Mouse (Mus musculus) CH12.LX (cell line): ENCODE measurements at regions not wholly inside any gene's neighbourhood (a gene's known extent, or its start where the extent isn't known, plus 50 kb on each side); places are given as distances from the start of the nearest gene placed in this dataset.

ENCODE experiments used
- DNase-seq: peaks from one replicate; pipeline ENCODE4 v3.0.0-alpha.2; 2013; ENCODE audit errors: extremely low read depth
- H3K27ac ChIP-seq: 2 replicates; pipeline ENCODE4 v1.5.1; 2012; ENCODE audit warnings: low read depth, mild to moderate bottlenecking, control low read depth, moderate library complexity; ENCODE audit not compliant: insufficient read depth
- H3K27me3 ChIP-seq: replicated peaks from 2 replicates; pipeline ENCODE3; 2012; ENCODE audit warnings: inconsistent platforms
- H3K36me3 ChIP-seq, 2 experiments: replicated peaks in 1 of 2; 2 replicates each; pipeline versions ENCODE3 to v1.6.1; 2012; ENCODE audit warnings: inconsistent platforms in 1 of 2, low read length in 1 of 2, mild to moderate bottlenecking in 1 of 2, mixed read lengths in 1 of 2, moderate library complexity in 1 of 2; ENCODE audit not compliant: control insufficient read depth in 1 of 2, insufficient read depth in 1 of 2
- H3K4me1 ChIP-seq, 2 experiments: 2 replicates each; pipeline ENCODE4 v1.6.1; 2012; ENCODE audit warnings: inconsistent platforms in 1 of 2, moderate library complexity in 1 of 2; ENCODE audit not compliant: insufficient read depth in 2 of 2, control insufficient read depth in 1 of 2
- H3K4me2 ChIP-seq: 2 replicates; pipeline ENCODE4 v1.6.1; 2012; ENCODE audit warnings: low read depth, mild to moderate bottlenecking, control low read depth; ENCODE audit not compliant: poor library complexity, insufficient read depth, severe bottlenecking
- H3K4me3 ChIP-seq, 3 experiments: fragments of 150-350 bp in 1 of 3; sonication (generic) in 1 of 3; replicated peaks in 1 of 3; 2 replicates each; pipeline versions ENCODE3 to v1.5.1; 2011 to 2012; ENCODE audit warnings: low read depth in 2 of 3, low read length in 2 of 3, mild to moderate bottlenecking in 2 of 3, moderate library complexity in 2 of 3, control low read depth in 1 of 3, improper control_type of control experiment in 1 of 3, inconsistent platforms in 1 of 3, mixed read lengths in 1 of 3; ENCODE audit not compliant: poor library complexity in 1 of 3
- H3K79me2 ChIP-seq: replicated peaks from 2 replicates; pipeline ENCODE4 v1.6.1; 2012; ENCODE audit warnings: mild to moderate bottlenecking, moderate library complexity; ENCODE audit not compliant: control insufficient read depth, poor library complexity, insufficient read depth, severe bottlenecking; ENCODE audit errors: extremely low read depth
- H3K9ac ChIP-seq: 2 replicates; pipeline ENCODE4 v1.6.1; 2012; ENCODE audit warnings: low read depth, mild to moderate bottlenecking, control low read depth, moderate library complexity; ENCODE audit not compliant: insufficient read depth
- H3K9me3 ChIP-seq: replicated peaks from 2 replicates; pipeline ENCODE3; 2012; ENCODE audit warnings: low read length, inconsistent platforms, mixed read lengths
- BHLHE40 ChIP-seq: IDR thresholded peaks from 2 replicates; pipeline ENCODE4 v1.6.1; 2011; ENCODE audit warnings: mild to moderate bottlenecking, low read depth, low read length, improper control_type of control experiment
- CTCF ChIP-seq, 2 experiments: IDR thresholded peaks in 1 of 2; conservative IDR thresholded peaks in 1 of 2; 2 replicates each; pipeline ENCODE4 v1.5.1; 2011 to 2012; ENCODE audit warnings: low read depth in 2 of 2, low read length in 2 of 2, improper control_type of control experiment in 1 of 2, inconsistent platforms in 1 of 2, mild to moderate bottlenecking in 1 of 2, moderate library complexity in 1 of 2
- E2F4 ChIP-seq: IDR thresholded peaks from 2 replicates; pipeline ENCODE4 v1.6.1; 2011; ENCODE audit warnings: low read depth, low read length, improper control_type of control experiment; ENCODE audit not compliant: insufficient replicate concordance
- EP300 ChIP-seq: IDR thresholded peaks from 2 replicates; pipeline ENCODE4 v1.6.1; 2011; ENCODE audit warnings: low read length, improper control_type of control experiment
- ETS1 ChIP-seq: conservative IDR thresholded peaks from 2 replicates; pipeline ENCODE4 v1.6.1; 2012; ENCODE audit warnings: low read depth, mild to moderate bottlenecking, inconsistent platforms, low read length, improper control_type of control experiment, moderate library complexity
- HCFC1 ChIP-seq: IDR thresholded peaks from 2 replicates; pipeline ENCODE4 v1.6.1; 2012; ENCODE audit warnings: low read depth, mild to moderate bottlenecking, inconsistent platforms, low read length, improper control_type of control experiment
- IRF4 ChIP-seq: IDR thresholded peaks from 2 replicates; pipeline ENCODE4 v1.6.1; 2014; ENCODE audit warnings: low read depth, mild to moderate bottlenecking, inconsistent platforms, low read length, improper control_type of control experiment
- JUN ChIP-seq: IDR thresholded peaks from 2 replicates; pipeline ENCODE4 v1.6.1; 2011; ENCODE audit warnings: low read depth, mild to moderate bottlenecking, low read length, improper control_type of control experiment, moderate library complexity; ENCODE audit not compliant: insufficient read depth
- KAT2A ChIP-seq: IDR thresholded peaks from 2 replicates; pipeline ENCODE4 v1.6.1; 2012; ENCODE audit warnings: low read length, improper control_type of control experiment, inconsistent platforms; ENCODE audit not compliant: insufficient replicate concordance
- MAX ChIP-seq: IDR thresholded peaks from 2 replicates; pipeline ENCODE4 v1.6.1; 2011; ENCODE audit warnings: low read length, improper control_type of control experiment
- MAZ ChIP-seq: IDR thresholded peaks from 2 replicates; pipeline ENCODE4 v1.6.1; 2012; ENCODE audit warnings: low read depth, mild to moderate bottlenecking, inconsistent platforms, low read length, improper control_type of control experiment, moderate library complexity
- NELFE ChIP-seq: IDR thresholded peaks from 2 replicates; pipeline ENCODE4 v1.6.1; 2011; ENCODE audit warnings: low read depth, low read length, improper control_type of control experiment
- POLR2A ChIP-seq: IDR thresholded peaks from 2 replicates; pipeline ENCODE4 v1.6.1; 2011; ENCODE audit warnings: low read depth, mild to moderate bottlenecking, improper control_type of control experiment, low read length
- RAD21 ChIP-seq: IDR thresholded peaks from 2 replicates; pipeline ENCODE4 v1.6.1; 2011; ENCODE audit warnings: low read depth, mild to moderate bottlenecking, low read length, improper control_type of control experiment, moderate library complexity
- RCOR1 ChIP-seq: conservative IDR thresholded peaks from 2 replicates; pipeline ENCODE4 v1.6.1; 2012; ENCODE audit warnings: low read depth, mild to moderate bottlenecking, inconsistent platforms, low read length, improper control_type of control experiment
- SMC3 ChIP-seq: IDR thresholded peaks from 2 replicates; pipeline ENCODE4 v1.6.1; 2011; ENCODE audit warnings: low read depth, low read length, improper control_type of control experiment
- TCF12 ChIP-seq: IDR thresholded peaks from 2 replicates; pipeline ENCODE4 v1.6.1; 2014; ENCODE audit warnings: low read depth, mild to moderate bottlenecking, inconsistent platforms, low read length, improper control_type of control experiment
- UBTF ChIP-seq: IDR thresholded peaks from 2 replicates; pipeline ENCODE4 v1.6.1; 2012; ENCODE audit warnings: low read depth, mild to moderate bottlenecking, inconsistent platforms, low read length, improper control_type of control experiment, moderate library complexity
- USF1 ChIP-seq: IDR thresholded peaks from 2 replicates; pipeline ENCODE4 v1.6.1; 2014; ENCODE audit warnings: low read depth, mild to moderate bottlenecking, inconsistent platforms, low read length, improper control_type of control experiment
- ZC3H11A ChIP-seq: IDR thresholded peaks from 2 replicates; pipeline ENCODE4 v1.6.1; 2012; ENCODE audit warnings: low read depth, mild to moderate bottlenecking, inconsistent platforms, low read length, improper control_type of control experiment
- ZMIZ1 ChIP-seq: IDR thresholded peaks from 2 replicates; pipeline ENCODE4 v1.6.1; 2012; ENCODE audit warnings: low read depth, mild to moderate bottlenecking, inconsistent platforms, low read length, improper control_type of control experiment
- ZNF384 ChIP-seq: IDR thresholded peaks from 2 replicates; pipeline ENCODE4 v1.6.1; 2012; ENCODE audit warnings: low read depth, low read length, improper control_type of control experiment, inconsistent platforms
- dilution Hi-C: fragments of 300-500 bp; cut with MboI; formaldehyde crosslinking; loops from 2 replicates; pipeline ENCODE4 v1.14.3; 2020; ENCODE audit warnings: low sequenced_read_pairs; ENCODE audit not compliant: extremely low pct_unique_long_range_greater_than_20kb, extremely low pct_ligation_motif_present
- in situ Hi-C: fragments of 300-500 bp; cut with MboI; formaldehyde crosslinking; loops from 3 replicates; pipeline ENCODE4 v1.14.3; 2019; ENCODE audit warnings: low sequenced_read_pairs, low pct_ligation_motif_present, low pct_unique_long_range_greater_than_20kb, mixed read lengths

DNA sequence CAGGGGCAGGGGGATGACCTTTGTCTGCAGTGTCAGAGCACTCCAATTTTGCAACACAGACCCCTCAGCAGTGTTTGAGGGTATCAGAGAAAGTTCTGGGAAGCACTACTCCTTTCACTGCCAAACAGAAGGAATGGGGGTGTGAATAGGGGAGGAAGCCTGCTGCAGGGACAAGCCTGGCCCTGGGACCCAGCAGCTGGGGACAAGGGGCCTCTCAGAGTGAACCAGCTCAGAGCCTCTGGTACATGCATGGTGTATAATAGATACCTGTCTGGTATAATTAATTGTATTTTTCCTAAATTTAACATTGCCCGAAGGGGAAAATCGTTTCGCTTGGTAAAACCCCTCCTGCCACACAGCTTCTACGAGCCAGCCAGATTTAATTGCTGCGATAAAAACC, 180.6 kb downstream of the 3110018I06Rik start:
- H3K27me3 ChIP-seq: no peaks in the 10 kb centered on the region
- no peaks in the 10 kb centered on the region for H3K79me2 ChIP-seq
- H3K9me3 ChIP-seq: peaks cover 85% of the 10 kb centered on the region
- H3K9ac ChIP-seq: no peak overlapping the region
- H3K4me2 ChIP-seq: no peak overlapping the region
- in situ Hi-C loops: no loop called here
- no peak for DNase-seq
- TF ChIP-seq ZNF384: no peak
- TF ChIP-seq MAX: no peak
- no peak for TF ChIP-seq EP300
- no peak for TF ChIP-seq E2F4
- no peak for TF ChIP-seq BHLHE40
- no peak for TF ChIP-seq USF1
- no peak for TF ChIP-seq SMC3
- no peak for TF ChIP-seq HCFC1
- no peak for TF ChIP-seq NELFE
- no peak for TF ChIP-seq ZC3H11A
- TF ChIP-seq, all 38 proteins: peak for 0
- dilution Hi-C loops: no loop called here
- Histone ChIP-seq H3K36me3 (no peaks in the 10 kb centered on the region), H3K4me1 (no peaks in the 10 kb centered on the region), H3K27ac (no peak overlapping the region), H3K4me3 (no peak overlapping the region)

DNA sequence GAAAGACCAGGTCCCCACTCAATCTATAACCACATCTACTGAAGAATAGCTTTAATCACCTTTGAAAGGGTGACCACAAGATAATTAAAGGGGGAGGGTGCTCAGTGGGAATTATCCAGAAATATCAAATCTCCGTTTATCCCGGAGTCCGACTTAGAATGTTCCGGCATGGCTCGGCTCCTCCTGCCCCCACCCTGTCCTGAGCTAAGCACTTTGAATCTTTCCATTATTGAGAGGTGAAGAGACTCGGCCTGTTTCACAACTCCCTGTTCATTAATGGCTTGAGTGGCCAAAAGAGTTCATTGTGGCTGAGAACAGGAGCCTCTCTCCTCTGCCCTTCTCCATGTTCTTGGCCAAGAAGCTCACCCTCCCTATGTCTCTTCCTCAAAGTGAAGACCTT, 181.0 kb downstream of the 3110018I06Rik start:
- H3K9me3 ChIP-seq: peaks cover 86% of the 10 kb centered on the region
- no peak for DNase-seq
- dilution Hi-C loops (no loop called here), in situ Hi-C loops (no loop called here)
- H3K4me2 ChIP-seq: no peak overlapping the region
- H3K27me3 ChIP-seq: no peaks in the 10 kb centered on the region
- TF ChIP-seq RCOR1 (no peak), RAD21 (no peak), JUN (no peak), E2F4 (no peak), TCF12 (no peak), IRF4 (no peak), ZMIZ1 (no peak), ETS1 (no peak), HCFC1 (no peak), NELFE (no peak), POLR2A (no peak), CTCF (conservative IDR thresholded peaks at IDR 0.05 in 1 of 2, IDR thresholded peaks at IDR 0.05 in 1 of 2; ENCODE audit: low read depth in 2 of 2, low read length in 2 of 2) (no peak), KAT2A (no peak), MAZ (no peak), UBTF (no peak)
- H3K27ac ChIP-seq: no peak overlapping the region
- H3K9ac ChIP-seq: no peak overlapping the region
- H3K79me2 ChIP-seq: no peaks in the 10 kb centered on the region
- no peak overlapping the region for H3K4me3 ChIP-seq
- H3K36me3 ChIP-seq: no peaks in the 10 kb centered on the region
- H3K4me1 ChIP-seq: no peaks in the 10 kb centered on the region
